Mouse (Mus musculus): ENCODE data around the gene Gm37240.

Gene Gm37240

DNA sequence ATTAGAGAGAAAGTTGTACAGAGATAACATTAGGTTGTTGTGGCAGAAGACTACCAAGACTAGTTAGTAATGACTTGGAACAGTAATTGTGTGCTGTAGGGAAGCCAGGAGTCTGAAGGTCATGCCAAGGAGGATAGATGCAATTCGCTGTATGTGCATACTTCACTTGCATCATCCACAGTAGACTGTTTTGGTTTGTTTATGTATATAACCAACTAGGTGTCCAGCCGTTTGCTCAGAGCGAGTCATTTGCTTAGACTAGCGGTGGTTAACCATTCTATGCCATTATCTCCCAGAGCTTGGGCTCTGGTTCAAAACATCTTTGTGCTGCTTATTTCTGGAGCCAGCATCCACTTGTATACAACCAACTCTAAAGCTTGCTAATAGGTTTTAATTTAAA, 937.9 kb downstream of the Gm37240 start:
- no peak for DNase-seq (ENCODE audit: low spot score)

DNA sequence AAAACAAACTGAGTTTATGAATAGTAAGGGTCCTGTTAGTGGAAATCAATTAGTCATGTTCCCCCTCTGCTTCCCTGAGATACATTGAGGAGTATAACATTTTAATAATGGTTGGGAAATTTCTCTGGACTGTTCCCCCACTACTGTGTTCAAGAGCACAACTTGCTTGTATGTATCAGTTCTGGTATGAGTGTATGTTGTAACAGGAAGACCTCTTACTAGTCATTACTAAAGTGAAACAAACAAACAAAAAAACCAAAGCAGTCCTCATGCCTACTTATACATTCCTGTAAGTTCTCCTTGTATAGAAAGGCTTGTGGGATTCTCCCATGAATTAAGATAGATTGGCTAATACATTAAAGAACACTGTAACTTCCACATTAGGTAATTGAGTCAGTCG, 940.9 kb downstream of the Gm37240 start:
- DNase-seq (ENCODE audit: low spot score): no peak

DNA sequence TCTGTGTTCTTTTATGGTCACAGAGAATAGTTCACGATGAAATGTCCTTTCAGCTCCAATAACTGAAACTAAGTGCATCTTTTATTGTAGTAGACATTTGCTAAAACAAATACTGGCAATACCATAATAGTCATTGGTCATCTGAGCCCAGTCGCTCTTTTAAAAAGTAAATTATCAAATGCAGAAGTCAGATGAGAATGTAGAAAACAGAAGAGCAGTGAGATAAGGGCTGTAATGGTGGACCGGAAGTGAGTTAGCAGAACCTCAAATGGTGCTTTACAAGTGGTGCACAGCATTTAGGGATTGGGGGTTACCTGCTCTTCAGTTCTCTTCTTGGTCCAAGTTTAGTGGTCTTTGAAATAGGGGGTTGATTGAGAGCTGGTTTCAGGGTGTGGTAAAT, 942.4 kb downstream of the Gm37240 start:
- DNase-seq (ENCODE audit: low spot score): no peak

DNA sequence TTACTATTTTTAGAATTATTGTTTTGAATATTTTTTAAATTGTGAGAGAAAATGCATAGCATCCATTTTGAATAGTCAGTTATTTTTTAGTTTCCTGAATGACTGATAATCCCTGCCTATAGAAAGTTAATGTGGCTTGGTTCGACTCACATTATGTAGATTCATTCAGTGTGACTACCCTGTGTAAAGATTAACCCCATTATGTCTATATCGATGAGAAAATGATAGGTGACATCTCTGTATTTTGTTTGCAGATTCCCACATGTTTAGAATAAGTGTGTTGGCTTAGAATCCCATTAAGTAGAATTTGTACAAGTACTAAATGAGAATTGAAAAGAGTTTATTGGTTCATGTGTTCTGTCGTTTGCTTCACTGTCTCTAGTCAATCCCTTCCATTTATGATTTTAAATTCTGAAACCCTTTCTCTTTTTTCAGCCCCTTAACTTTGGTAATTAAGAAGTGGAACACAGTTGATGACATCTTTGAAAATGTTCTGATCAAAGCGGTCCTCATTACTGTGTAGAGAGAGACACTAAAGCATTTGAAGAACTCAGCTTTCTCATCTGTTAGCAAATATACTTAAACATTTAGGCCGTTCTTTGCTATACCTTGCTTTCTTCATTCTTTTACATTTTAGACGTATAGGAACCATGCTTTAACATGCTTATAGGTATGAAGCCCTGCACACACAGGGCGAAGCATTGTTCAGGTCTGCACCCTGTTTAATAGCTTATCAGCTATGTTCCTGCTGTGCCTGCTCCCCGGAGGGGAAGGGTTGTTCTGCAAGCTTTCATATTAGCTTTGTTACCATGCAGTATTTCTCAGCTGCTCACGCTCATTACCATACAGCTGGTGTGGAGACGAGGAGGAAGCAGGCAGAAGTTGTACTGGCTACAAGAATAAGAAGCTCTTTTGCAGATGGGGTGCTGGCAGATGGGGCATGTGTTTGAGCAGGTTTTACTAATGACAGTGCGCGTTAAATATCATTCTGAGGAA, 949.7 kb downstream of the Gm37240 start:
- DNase-seq (ENCODE audit: low spot score): no peak

DNA sequence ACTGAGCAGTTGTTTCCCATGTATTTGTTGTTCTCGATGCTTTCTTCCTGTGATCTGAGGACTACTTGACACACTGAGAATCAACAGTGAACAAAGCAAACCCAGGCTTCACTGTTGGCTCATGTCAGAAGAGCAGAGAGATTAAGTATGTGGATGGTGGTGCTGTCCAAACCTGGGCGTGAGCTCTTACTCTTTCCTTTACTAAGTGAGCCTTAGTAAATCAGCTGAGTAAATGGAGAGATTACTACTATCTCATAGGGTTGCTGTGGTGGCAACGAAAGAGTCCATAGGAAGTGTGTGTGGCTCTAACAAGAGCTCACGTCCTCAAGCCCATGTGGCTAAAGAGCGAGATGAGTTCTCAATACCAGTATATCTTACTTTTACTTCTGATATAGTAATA, 950.4 kb downstream of the Gm37240 start:
- no peak for DNase-seq (ENCODE audit: low spot score)

DNA sequence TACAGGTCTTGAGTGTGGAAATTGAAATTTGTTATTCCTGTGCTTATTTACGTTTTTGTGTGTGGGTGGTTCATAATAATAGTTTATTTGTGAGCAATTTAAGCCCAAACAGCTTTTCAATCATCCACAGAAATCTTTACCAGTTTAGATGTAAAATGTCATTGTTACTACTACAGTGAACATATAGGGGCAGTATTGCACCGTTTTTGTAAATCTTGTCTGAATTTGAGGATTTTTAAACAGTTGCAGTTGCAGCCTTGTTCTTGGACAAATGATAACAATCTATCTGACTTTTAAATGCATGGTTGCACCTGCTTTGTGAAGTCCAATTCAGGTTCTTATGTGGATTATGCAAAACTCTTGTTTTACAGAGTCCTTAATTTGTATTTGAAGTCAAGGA, 951.1 kb downstream of the Gm37240 start:
- no peak for DNase-seq (ENCODE audit: low spot score)

DNA sequence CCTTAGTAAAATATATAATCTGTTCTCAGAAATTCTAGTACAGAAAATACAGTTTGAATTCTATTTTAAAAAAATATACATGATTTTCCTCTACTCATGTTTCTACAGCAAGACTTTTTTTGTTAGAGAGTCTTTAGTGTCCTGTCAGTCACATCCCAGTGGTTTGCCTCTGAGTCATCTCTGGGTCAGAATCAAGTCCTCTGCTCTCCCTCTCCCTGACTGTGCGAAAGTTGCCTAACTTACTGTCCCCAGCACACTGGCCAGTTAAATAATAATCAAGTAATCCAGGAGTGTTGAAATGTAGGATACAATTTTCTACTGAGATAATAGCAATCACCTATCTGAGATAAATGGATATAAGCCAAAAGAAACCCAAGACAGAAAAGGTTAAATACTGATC, 951.6 kb downstream of the Gm37240 start:
- DNase-seq (ENCODE audit: low spot score): no peak

DNA sequence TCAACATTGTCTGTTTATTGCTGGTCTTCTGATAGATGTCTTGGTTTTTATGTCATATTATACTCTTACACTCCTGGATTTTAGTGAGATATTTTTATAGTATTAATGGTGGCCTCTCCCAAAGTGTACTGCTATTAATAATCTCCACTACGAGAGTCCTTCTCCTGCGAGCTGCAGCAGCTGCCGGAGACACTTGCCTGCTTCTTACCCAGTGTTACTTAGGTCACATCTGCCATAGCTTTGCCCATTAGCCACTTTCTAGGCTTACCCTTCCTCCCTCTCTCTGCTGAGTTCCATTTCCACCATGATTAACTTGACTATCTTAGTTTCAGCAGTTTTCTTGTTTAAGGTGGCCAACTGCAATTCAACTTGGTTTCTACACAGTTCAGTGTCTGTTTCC, 956.6 kb downstream of the Gm37240 start:
- DNase-seq (ENCODE audit: low spot score): no peak

DNA sequence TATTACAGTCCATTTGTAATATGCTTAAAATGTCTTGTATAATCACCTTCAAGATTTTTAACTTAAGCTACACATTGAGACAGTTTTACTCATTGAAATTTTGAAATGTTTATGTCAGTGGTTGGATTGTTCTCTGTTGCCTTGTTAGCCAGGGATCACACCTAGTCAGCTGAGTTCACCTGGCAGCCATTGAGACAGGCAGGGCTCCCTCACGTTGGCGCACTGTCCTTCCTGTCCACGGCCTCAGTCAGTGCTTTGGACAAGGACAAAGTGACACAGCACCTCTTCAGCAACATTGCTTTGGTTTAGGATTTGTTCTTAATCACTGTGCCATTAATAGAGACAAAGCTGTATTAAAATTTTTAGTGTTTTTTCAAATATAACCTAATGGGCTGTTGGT, 958.1 kb downstream of the Gm37240 start:
- DNase-seq (ENCODE audit: low spot score): no peak

DNA sequence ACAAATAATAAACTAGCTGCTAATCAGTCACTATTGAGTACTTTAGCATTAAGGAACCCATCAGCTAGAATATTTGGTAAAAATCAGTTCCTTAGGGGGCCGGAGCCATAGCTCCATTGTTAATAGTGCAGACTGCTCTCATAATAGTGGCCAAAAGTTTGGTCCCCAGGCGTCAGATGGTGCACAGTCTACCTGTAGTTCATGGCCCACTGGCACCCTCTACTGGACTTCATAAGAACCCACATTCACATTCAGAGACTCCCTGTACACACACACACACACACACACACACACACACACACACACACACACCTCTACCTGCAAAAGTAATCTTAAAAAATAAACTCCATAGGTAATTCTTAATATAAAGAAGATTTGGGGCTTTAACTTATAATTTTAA, 959.4 kb downstream of the Gm37240 start:
- DNase-seq (ENCODE audit: low spot score): no peak

DNA sequence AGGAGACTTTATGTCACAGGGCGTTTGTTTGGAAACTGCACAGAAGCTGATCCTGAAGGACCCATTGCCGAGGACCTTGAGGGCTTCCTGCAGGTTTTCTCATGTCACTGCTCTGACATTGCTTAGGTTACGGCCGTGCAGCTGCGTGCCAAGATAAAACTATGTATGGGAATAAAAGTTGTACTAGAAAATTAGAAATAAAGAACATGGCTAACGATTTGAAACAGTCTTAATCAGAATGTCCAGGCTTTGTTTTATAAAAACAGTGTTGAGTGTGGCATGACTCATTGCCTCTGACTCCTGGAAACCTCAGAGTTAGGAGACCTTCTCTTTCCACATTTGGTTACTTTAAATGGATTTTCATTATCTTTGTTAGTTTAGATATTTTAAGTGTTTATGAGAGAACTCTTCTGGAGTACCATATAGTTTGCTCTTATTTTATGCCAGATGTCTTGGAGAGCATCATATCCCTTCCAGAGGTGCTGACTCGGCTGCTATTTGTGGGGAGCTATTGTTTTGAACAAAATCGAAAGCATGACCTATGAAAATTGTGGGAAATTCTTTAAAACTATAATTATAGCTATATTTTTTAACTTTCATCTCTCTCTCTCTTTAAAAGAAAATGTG, 960.0 kb downstream of the Gm37240 start:
- DNase-seq (ENCODE audit: low spot score): no peak

DNA sequence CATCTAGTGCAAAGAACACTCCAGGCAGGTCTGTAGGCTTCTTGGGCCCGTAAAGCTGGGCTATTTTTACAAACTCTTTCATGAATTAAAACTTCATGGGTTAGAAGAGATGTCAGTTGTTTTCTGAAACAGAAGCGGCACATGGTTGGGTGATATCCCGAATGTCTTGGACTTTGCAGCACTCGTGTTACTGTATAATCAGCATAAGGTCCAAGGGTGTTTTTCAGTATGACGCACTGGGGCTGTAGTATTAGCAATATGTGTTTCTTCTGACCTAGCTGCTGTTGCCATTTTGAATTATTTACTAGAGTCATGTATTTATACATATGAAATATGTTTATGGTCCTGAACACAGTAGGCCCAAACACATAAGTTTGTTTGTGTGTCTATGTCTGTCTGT, 961.2 kb downstream of the Gm37240 start:
- no peak for DNase-seq (ENCODE audit: low spot score)

DNA sequence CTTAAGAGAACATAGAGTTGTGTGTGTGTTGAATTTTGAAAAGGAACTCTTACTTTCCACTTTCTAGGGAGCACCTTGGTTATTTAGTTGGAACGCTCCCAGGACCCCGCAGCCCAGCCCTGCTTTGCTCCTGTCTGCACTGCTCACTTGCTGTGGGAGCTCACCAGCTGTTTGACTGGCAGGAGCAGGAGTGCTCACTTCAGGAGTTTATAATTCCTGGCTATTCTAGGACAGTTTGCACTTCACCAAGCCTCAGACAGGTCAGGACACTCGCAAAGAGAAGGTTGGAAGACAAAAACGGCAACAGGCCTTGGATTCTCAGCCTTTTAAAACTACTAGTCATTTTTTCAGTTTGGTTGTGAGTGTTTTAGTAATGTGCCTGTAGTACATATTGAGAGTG, 962.1 kb downstream of the Gm37240 start:
- DNase-seq (ENCODE audit: low spot score): no peak

DNA sequence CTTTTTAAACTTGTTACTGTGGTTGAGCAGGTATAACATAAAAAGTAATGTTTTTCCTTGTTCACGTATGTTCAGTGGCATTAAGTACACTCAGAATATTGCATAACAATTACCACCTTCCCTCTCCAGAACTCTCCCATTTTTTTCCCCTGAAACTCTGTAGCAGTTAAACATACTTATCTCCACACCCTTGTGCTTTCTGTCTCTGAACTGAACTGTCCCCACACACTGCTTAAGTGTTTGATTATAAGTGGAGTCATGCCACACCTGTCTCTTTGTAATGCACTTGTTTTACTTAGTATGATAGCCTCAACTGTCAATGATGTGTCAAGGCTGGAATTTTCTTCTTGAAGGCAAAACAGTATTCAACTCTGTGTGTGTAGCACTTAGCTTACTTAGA, 963.6 kb downstream of the Gm37240 start:
- no peak for DNase-seq (ENCODE audit: low spot score)

DNA sequence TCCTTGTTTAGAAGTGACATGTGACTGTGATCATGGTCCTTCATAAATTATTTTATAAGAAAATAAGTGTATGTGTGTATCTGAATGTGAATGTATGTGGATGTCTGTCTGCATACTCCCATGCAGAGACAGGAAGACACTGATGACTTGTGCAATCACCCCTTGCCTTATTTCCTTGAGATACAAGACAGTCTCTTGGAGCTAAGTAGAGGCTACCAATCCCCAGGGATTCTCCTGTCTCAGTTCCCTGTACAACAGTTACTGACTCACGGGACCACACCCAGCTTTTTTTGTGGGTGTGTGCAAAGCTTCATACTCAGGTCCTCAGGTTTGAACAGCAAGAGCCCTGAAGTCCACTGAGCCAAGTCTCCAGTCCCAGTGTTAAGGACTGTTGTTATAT, 964.1 kb downstream of the Gm37240 start:
- no peak for DNase-seq (ENCODE audit: low spot score)

DNA sequence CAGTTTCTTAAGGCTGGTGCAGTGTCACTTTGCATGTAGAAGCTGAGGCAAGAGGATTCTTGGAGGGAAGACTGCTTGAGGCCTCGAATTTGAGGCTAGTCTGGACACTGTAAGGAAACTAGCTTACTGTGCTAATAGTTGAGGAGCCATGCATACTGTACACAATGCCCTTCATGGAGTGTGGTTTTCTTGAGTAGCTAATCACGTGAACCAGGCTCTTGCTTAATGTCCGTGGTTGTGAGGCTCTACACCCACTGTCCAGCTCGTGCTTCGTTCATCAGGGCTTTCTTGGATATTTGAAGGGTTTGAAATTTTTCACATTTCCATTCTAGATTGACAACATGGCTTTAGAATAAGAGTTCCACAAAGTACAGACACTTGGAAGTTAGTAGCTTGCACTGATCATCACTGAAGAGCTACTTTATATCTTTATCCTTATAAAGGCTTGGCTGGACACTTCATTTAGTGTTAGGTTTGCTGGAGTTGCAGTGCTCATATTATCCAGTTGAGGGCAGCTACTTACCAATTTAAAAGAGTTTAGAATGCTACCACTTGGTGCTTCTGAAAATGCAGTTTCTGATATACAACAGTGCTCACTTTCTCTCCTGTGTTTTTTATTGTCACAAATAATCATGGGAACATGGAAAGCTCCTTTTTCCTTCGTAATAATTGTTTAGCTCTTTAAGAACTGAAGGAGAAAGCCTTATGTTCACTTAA, 965.5 kb downstream of the Gm37240 start:
- DNase-seq (ENCODE audit: low spot score): peak; percentile 51

DNA sequence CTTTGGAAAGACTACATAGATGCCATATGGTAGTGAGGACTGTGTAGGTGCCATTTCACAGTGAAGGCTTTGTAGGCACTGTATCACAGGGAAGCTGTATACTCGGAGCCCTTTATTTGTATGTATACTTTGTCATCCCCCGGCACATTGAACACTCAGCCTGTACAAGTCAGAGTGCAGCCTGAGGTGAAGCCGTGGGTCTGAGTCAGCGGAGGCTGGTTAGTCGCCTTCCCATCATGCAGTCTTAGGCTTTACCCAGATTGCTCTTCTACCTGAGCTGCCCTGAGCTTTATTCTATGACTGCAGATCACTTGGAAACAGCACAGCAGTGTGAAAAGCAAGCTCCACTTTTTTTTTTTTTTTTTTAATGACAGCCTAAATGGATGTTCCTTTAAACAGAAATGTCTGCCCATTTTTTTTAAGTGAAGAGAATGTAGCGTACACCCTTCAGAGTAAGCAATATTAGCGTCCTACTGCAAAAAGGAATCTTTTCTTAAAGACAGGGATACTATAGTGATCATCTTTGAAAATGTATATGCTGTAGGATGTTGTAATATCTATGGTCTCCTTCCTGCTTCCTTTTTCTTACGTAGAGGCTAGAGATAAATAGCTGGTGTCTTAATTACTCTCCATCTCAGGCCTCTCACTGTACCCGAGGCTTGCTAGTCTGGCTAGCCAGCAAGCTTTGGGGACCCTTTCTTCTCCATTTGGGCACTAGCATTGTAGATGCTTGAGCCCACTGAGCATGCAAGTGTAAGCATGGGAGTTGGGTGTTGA, 969.2 kb downstream of the Gm37240 start:
- DNase-seq (ENCODE audit: low spot score): no peak

DNA sequence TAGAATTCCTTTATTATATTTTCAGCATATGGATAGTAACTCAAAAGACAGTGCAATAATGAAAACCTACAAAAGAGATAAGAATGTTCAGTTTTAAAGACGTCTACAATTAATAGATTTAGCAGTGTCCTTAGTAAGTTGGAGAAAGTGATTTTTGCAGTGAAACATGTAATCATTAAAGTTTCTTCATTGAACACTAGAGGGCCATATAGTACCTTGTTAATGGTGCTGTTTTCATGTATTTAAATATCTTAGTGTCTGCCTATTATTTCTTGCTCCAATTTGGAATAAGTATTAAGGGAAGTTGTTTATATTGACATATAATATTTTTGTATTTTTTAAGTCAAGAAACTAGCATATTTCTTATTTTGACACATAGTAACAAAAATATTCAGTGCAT, 973.0 kb downstream of the Gm37240 start:
- no peak for DNase-seq (ENCODE audit: low spot score)

DNA sequence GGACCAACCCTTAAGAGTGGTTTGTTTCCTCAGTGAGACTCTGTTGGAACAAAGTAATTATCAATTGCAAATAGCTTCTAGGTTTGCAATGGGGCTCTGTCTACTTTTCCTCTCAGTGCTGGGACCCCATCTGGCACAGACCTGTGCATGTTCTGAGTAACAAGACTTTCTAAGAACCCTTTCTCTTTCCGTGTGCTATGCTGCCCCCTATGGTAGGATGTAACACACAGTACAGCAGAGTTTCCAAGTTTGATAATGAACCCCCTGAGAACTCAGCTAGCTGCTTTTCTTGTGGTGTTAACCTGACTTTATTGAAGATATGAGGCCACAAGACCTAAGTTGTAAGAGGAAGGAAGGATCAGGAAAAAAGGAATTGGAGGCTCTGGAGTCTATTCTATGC, 980.8 kb downstream of the Gm37240 start:
- DNase-seq (ENCODE audit: low spot score): no peak

DNA sequence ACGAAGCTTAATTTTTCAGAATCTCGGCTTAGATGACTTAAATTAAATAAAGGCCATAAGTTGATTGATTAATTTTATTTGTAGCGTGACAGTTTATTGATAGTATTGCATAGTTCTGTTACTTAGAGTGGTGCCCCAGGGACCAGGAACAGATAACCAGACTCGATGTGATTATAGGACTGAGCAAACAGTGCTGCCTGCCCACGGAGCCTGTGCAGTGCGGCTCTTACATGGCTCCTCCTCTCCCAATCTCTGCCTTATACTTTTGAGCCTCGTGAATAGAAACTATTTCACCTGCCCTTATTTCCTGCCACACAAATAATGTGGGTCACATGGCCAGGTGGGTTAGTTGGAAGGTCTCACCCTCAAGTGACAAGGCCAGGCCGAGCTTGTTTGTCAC, 989.4 kb downstream of the Gm37240 start:
- no peak for DNase-seq (ENCODE audit: low spot score)

DNA sequence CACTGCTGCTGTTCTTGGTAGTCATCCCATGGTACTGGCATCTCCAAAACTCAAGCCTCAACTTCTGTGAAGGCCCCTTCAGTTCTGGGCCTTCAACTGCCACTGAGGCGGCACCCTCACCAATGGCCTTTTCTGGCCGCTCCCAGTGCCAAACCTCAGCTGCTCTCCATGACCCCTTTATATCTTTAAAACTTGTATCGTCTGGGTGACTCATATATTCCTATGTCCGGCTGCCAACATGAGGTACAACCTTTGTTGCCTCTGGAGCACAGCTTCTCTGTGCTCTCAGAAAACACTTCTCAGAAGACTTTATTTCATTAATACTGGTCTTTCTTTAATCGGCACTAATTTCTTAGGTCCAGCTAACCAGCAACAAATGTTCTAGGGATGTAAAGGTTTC, 996.3 kb downstream of the Gm37240 start:
- DNase-seq (ENCODE audit: low spot score): no peak

DNA sequence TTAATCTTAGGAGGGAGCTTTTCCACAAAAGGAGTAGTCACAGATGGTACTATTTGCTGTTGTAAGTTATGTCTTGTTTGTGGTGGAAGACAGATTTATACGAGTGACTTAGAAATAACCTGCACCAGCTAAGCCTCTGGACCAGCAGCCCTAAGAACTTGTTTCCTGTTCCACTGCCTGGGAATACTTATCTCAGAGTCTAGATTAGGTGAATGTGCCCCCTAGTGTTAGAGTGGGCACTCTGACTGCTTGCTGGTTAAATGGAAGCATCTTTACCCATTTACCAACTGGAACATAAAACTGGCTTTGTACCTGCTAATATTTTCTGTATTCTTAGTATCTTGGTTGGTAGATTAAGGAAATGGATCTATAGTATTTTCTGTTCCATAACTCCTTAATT, 997.7 kb downstream of the Gm37240 start:
- peak; percentile 60 for DNase-seq (ENCODE audit: low spot score)

All from lung, postnatal 25 days (tissue).